Mouse (Mus musculus): ENCODE results near the gene Ppp1r18.
A peak's percentile ranks its signal among the peaks of the same experiment; 100 is the strongest.

The Ppp1r18 gene

GRCm38 (mm10) chr17:35870151-35870883 lies 4.9 kb downstream of the Ppp1r18 start:
- no peak for DNase-seq

GRCm38 (mm10) chr17:35870884-35871696 lies 5.7 kb downstream of the Ppp1r18 start:
- no peak for DNase-seq

- DNase-seq = peak; percentile 95
Measured at GRCm38 (mm10) chr17:35873774-35874519, 8.6 kb downstream of the Ppp1r18 start.

- DNase-seq = peak; percentile 33 to 60
Measured at GRCm38 (mm10) chr17:35874721-35875120, 9.3 kb downstream of the Ppp1r18 start.

GRCm38 (mm10) chr17:35879245-35880057 lies 14.1 kb downstream of the Ppp1r18 start, which contains the start of gene Dhx16:
Gene Dhx16, plus strand, starts transcription at chr17:35879819.
- DNase-seq = peak; percentile 98 to 99

- no peak for DNase-seq
Measured at GRCm38 (mm10) chr17:35882924-35883323, 17.5 kb downstream of the Ppp1r18 start.

- DNase-seq = no peak
Measured at GRCm38 (mm10) chr17:35883777-35884176, 18.4 kb downstream of the Ppp1r18 start.

- DNase-seq = no peak
Measured at GRCm38 (mm10) chr17:35887725-35888124, 22.3 kb downstream of the Ppp1r18 start.

- DNase-seq = peak; percentile 94 to 96
Measured at GRCm38 (mm10) chr17:35896781-35897643, 31.6 kb downstream of the Ppp1r18 start, which contains the start of gene 2310061I04Rik. Gene 2310061I04Rik, minus strand, starts transcription at chr17:35897431.

- DNase-seq = peak; percentile 54 to 67
Measured at GRCm38 (mm10) chr17:35897644-35898573, 32.5 kb downstream of the Ppp1r18 start.

GRCm38 (mm10) chr17:35900636-35901035 lies 35.2 kb downstream of the Ppp1r18 start:
- no peak for DNase-seq

GRCm38 (mm10) chr17:35903343-35903991 lies 38.1 kb downstream of the Ppp1r18 start:
- DNase-seq = no peak

GRCm38 (mm10) chr17:35903992-35904355 lies 38.6 kb downstream of the Ppp1r18 start:
- no peak for DNase-seq

GRCm38 (mm10) chr17:35905587-35905986 lies 40.2 kb downstream of the Ppp1r18 start:
- DNase-seq = no peak

- peak in 1 of 2 experiments; percentile 3 for DNase-seq
Measured at GRCm38 (mm10) chr17:35907609-35908008, 42.2 kb downstream of the Ppp1r18 start.

- peak in 1 of 2 experiments; percentile 48 for DNase-seq
Measured at GRCm38 (mm10) chr17:35909186-35909918, 44.0 kb downstream of the Ppp1r18 start.

- DNase-seq = peak; percentile 88 to 94
Measured at GRCm38 (mm10) chr17:35909919-35910369, 44.6 kb downstream of the Ppp1r18 start, which contains the start of gene Atat1. Gene Atat1, minus strand, starts transcription at chr17:35910075.

- DNase-seq = no peak
Measured at GRCm38 (mm10) chr17:35914975-35915374, 49.6 kb downstream of the Ppp1r18 start.

Data from cerebellum, postnatal 25 days (tissue).